In genomic region chr6:106726078-106726477, GRCm38 (mm10) we compare ENCODE assay signal across 27 mouse cellular contexts. TPM values are rescaled to one million over a fixed set of nuclear protein-coding genes. Genes with fewer than 3 reads are reported as not detected.
A peak's percentile ranks its signal among the peaks of the same experiment; 100 is the strongest.
DNase-seq lines count a peak whose midpoint lies in the region; ATAC-seq and TF ChIP-seq lines count a peak whose summit lies in the region.
"Had no signal": no experiment of that assay in that cellular context is flagged by ENCODE, and none has a peak within 500 bp of the region (broad histone marks: within the 10 kb centered on the region; RNA-seq: fewer than 3 reads in every experiment).

No protein-coding gene starts in this region.

- H3K27ac ChIP-seq in CH12.LX (ENCODE audit: insufficient read depth, low read depth), result peak overlapping the region; percentile 57; the same call in 1 of the 2 replicates
- H3K27ac ChIP-seq: forebrain, embryonic 15.5 days; heart, embryonic 13.5 days; hindbrain, embryonic 15.5 days; limb, embryonic 13.5 days; midbrain, embryonic 12.5 days; neural tube, embryonic 12.5 days had no signal

- no peak for TF ChIP-seq POLR2A in CH12.LX (IDR thresholded peaks at IDR 0.05; ENCODE audit: low read depth, low read length)

- peak overlapping the region in 1 of 3 experiments; percentile 5 for H3K4me3 ChIP-seq in CH12.LX (replicated peaks in 1 of 3; ENCODE audit: low read depth in 2 of 3, low read length in 2 of 3, poor library complexity in 1 of 3)
- H3K4me3 ChIP-seq: forebrain, embryonic 15.5 days; heart, embryonic 13.5 days; hindbrain, embryonic 15.5 days; limb, embryonic 13.5 days; midbrain, embryonic 12.5 days; neural tube, embryonic 12.5 days had no signal

- dilution Hi-C loops in CH12.LX (cut with MboI; ENCODE audit: extremely low pct_ligation_motif_present, extremely low pct_unique_long_range_greater_than_20kb, low sequenced_read_pairs), result no loop called here

- H3K4me1 ChIP-seq in CH12.LX (ENCODE audit: control insufficient read depth in 1 of 2, insufficient read depth in 2 of 2), result peaks cover 13 to 86% of the 10 kb centered on the region in 2 experiments
- H3K4me1 ChIP-seq: forebrain, embryonic 15.5 days; heart, embryonic 13.5 days; hindbrain, embryonic 15.5 days; limb, embryonic 13.5 days; midbrain, embryonic 12.5 days; neural tube, embryonic 12.5 days had no signal

- H3K79me2 ChIP-seq in CH12.LX (replicated peaks; ENCODE audit: control insufficient read depth, extremely low read depth, insufficient read depth, poor library complexity, severe bottlenecking), result peaks cover 2% of the 10 kb centered on the region

- H3K9ac ChIP-seq in CH12.LX (ENCODE audit: insufficient read depth, low read depth), result peak overlapping the region; percentile 43
- H3K9ac ChIP-seq: forebrain, embryonic 15.5 days; heart, embryonic 13.5 days; hindbrain, embryonic 15.5 days; limb, embryonic 13.5 days; midbrain, embryonic 12.5 days; neural tube, embryonic 12.5 days had no signal

- TF ChIP-seq RAD21 in CH12.LX (IDR thresholded peaks at IDR 0.05; ENCODE audit: low read depth, low read length), result no peak

- no peak for TF ChIP-seq EP300 in CH12.LX (IDR thresholded peaks at IDR 0.05; ENCODE audit: low read length)

- peak; percentile 46 for ATAC-seq in granulocyte monocyte progenitor cell, adult 5-6 weeks (replicated peaks; ENCODE audit: poor library complexity, severe bottlenecking)
- peak; percentile 67 for ATAC-seq in megakaryocyte progenitor cell, adult 5-6 weeks (replicated peaks; ENCODE audit: poor library complexity)
- ATAC-seq: forebrain, embryonic 15.5 days; intestine, postnatal 0 days had no signal

- H3K4me2 ChIP-seq in CH12.LX (ENCODE audit: insufficient read depth, low read depth, poor library complexity, severe bottlenecking), result peak overlapping the region; percentile 80
- H3K4me2 ChIP-seq: forebrain, embryonic 15.5 days; heart, embryonic 13.5 days; hindbrain, embryonic 15.5 days; limb, embryonic 13.5 days; midbrain, embryonic 12.5 days; neural tube, embryonic 12.5 days had no signal

- in situ Hi-C loops in CH12.LX (cut with MboI; ENCODE audit: low pct_ligation_motif_present, low pct_unique_long_range_greater_than_20kb, low sequenced_read_pairs), result no loop called here

- no peaks in the 10 kb centered on the region for H3K27me3 ChIP-seq in CH12.LX (replicated peaks)
- H3K27me3 ChIP-seq: forebrain, embryonic 15.5 days; heart, embryonic 13.5 days; hindbrain, embryonic 15.5 days; limb, embryonic 13.5 days; midbrain, embryonic 12.5 days; neural tube, embryonic 12.5 days had no signal

- H3K9me3 ChIP-seq in CH12.LX (replicated peaks; ENCODE audit: low read length), result no peaks in the 10 kb centered on the region
- H3K9me3 ChIP-seq: forebrain, embryonic 15.5 days; heart, embryonic 13.5 days; hindbrain, embryonic 15.5 days; limb, embryonic 13.5 days; midbrain, embryonic 12.5 days; neural tube, embryonic 12.5 days had no signal

- peaks cover 52 to 76% of the 10 kb centered on the region in 2 experiments for H3K36me3 ChIP-seq in CH12.LX (replicated peaks in 1 of 2; ENCODE audit: control insufficient read depth in 1 of 2, insufficient read depth in 1 of 2, low read length in 1 of 2)
- H3K36me3 ChIP-seq: forebrain, embryonic 15.5 days; heart, embryonic 13.5 days; hindbrain, embryonic 15.5 days; limb, embryonic 13.5 days; midbrain, embryonic 12.5 days; neural tube, embryonic 12.5 days had no signal

- peak; percentile 27 to 29 for DNase-seq in B cell, adult 2 months
- DNase-seq in CH12.LX (ENCODE audit: extremely low read depth), result peak; percentile 28
- no peak for DNase-seq in adrenal gland, postnatal 14 days
- no peak for DNase-seq in thymus, postnatal 14 days
- no peak for DNase-seq in MN1 (ENCODE audit: low spot score)
- DNase-seq: adrenal gland, adult 8-10 months; cerebellum, adult 11 months; cerebellum, postnatal 10 days; embryo, embryonic 11 days; lung, adult 2 months; lung, postnatal 36 days; right cerebral cortex, adult 18-20 months; spleen, adult 18-20 months had no signal

- no peak for TF ChIP-seq CTCF in CH12.LX (conservative IDR thresholded peaks at IDR 0.05 in 1 of 2, IDR thresholded peaks at IDR 0.05 in 1 of 2; ENCODE audit: low read depth in 2 of 2, low read length in 2 of 2)

TF ChIP-seq in CH12.LX, 34 proteins besides CTCF, POLR2A, EP300 and RAD21:
- TF ChIP-seq RCOR1 (conservative IDR thresholded peaks at IDR 0.05; ENCODE audit: low read depth, low read length), result no peak
- no peak for TF ChIP-seq BHLHE40 (IDR thresholded peaks at IDR 0.05; ENCODE audit: low read depth, low read length)
- TF ChIP-seq ZC3H11A (IDR thresholded peaks at IDR 0.05; ENCODE audit: low read depth, low read length), result no peak
- TF ChIP-seq MAFK (IDR thresholded peaks at IDR 0.05; ENCODE audit: insufficient replicate concordance, low read length), result no peak
- TF ChIP-seq E2F4 (IDR thresholded peaks at IDR 0.05; ENCODE audit: insufficient replicate concordance, low read depth, low read length), result no peak
- no peak for TF ChIP-seq MAZ (IDR thresholded peaks at IDR 0.05; ENCODE audit: low read depth, low read length)
- TF ChIP-seq KAT2A (IDR thresholded peaks at IDR 0.05; ENCODE audit: insufficient replicate concordance, low read length), result no peak
- no peak for TF ChIP-seq NELFE (IDR thresholded peaks at IDR 0.05; ENCODE audit: low read depth, low read length)
- no peak for TF ChIP-seq TCF12 (IDR thresholded peaks at IDR 0.05; ENCODE audit: low read depth, low read length)
- TF ChIP-seq NRF1 (IDR thresholded peaks at IDR 0.05; ENCODE audit: low read depth, low read length), result no peak
- no peak for TF ChIP-seq POLR2AphosphoS2 (IDR thresholded peaks at IDR 0.05; ENCODE audit: low read depth, low read length)
- TF ChIP-seq SMC3 (IDR thresholded peaks at IDR 0.05; ENCODE audit: low read depth, low read length), result no peak
- no peak for TF ChIP-seq UBTF (IDR thresholded peaks at IDR 0.05; ENCODE audit: low read depth, low read length)
- no peak for TF ChIP-seq JUN (IDR thresholded peaks at IDR 0.05; ENCODE audit: insufficient read depth, low read depth, low read length)
- no peak for TF ChIP-seq MYC (IDR thresholded peaks at IDR 0.05; ENCODE audit: low read depth, low read length)
- TF ChIP-seq ETS1 (conservative IDR thresholded peaks at IDR 0.05; ENCODE audit: low read depth, low read length), result no peak

RNA-seq across cellular contexts. Expression of gene Il5ra, which starts 22.8 kb away (rescaled TPM):
- total RNA-seq in CH12.LX (2012; rRNA removed) (56.8 and 65.0 TPM in 2 replicates), CH12.LX (2014; rRNA removed) (119 and 138 TPM in 2 replicates)
- polyA plus RNA-seq in CH12.LX (2012; ENCODE audit: insufficient read length, low read depth), result 69.0 and 70.2 TPM in 2 replicates
- not detected in 2 replicates for total RNA-seq in granulocyte monocyte progenitor cell, adult 5-6 weeks (2014; fragmentation: Nextera tagmentation)
- total RNA-seq in granulocyte monocyte progenitor cell, adult 5-6 weeks (2017), result 0.15 and 1.4 TPM in 2 replicates
- total RNA-seq in megakaryocyte progenitor cell, adult 5-6 weeks (2015), result 0.46 and 0.49 TPM in 2 replicates
- 0.41 and 1.0 TPM in 2 replicates for total RNA-seq in megakaryocyte progenitor cell, adult 5-6 weeks (2017)
- 0.22 and 0.41 TPM in 2 replicates for total RNA-seq in adrenal gland, postnatal 14 days (2021)
- total RNA-seq: gastrocnemius, adult 18-20 months; heart, postnatal 25 days; layer of hippocampus, postnatal 25 days; left cerebral cortex, postnatal 14 days had no signal
- polyA plus RNA-seq: heart, embryonic 13.5 days; intestine, postnatal 0 days; limb, embryonic 13.5 days; midbrain, embryonic 12.5 days; neural tube, embryonic 12.5 days; stomach, embryonic 14.5 days had no signal

RNA-seq across cellular contexts. Expression of gene Trnt1, which starts 42.8 kb away (rescaled TPM):
- total RNA-seq in CH12.LX (2012; rRNA removed), result 106 and 155 TPM in 2 replicates
- 239 and 286 TPM in 2 replicates for total RNA-seq in CH12.LX (2014; rRNA removed)
- polyA plus RNA-seq in CH12.LX (2012; ENCODE audit: insufficient read length, low read depth), result 159 and 195 TPM in 2 replicates
- 41.2 and 45.9 TPM in 2 replicates for total RNA-seq in granulocyte monocyte progenitor cell, adult 5-6 weeks (2014; fragmentation: Nextera tagmentation)
- 103 and 109 TPM in 2 replicates for total RNA-seq in granulocyte monocyte progenitor cell, adult 5-6 weeks (2017)
- 61.5 and 65.0 TPM in 2 replicates for total RNA-seq in megakaryocyte progenitor cell, adult 5-6 weeks (2015)
- 88.1 and 101 TPM in 2 replicates for total RNA-seq in megakaryocyte progenitor cell, adult 5-6 weeks (2017)
- total RNA-seq in adrenal gland, postnatal 14 days (2021), result 52.6 and 55.7 TPM in 2 replicates

Comparison
In these comparisons a context has a peak if more than half of its experiments do, and no peak if none do; other contexts are left out.
1. DNase-seq: peak in B cell, adult 2 months (2 of 2) and CH12.LX (single experiment); none in adrenal gland, postnatal 14 days (single experiment), thymus, postnatal 14 days (single experiment) and MN1 (single experiment).
2. RNA of gene Il5ra, which starts 22.8 kb away (total RNA-seq): 56.8 to 138 TPM in CH12.LX; 0.41 to 1.0 TPM in megakaryocyte progenitor cell, adult 5-6 weeks, 0.22 to 0.41 TPM in adrenal gland, postnatal 14 days and 0.15 to 1.4 TPM in granulocyte monocyte progenitor cell, adult 5-6 weeks; every median in the first group is over 10 times any median in the second.